Mouse (Mus musculus) limb, embryonic 10.5 days (tissue): ENCODE results near the gene Rpa3. TPM values are rescaled to one million over a fixed set of nuclear protein-coding genes. Genes with fewer than 3 reads are reported as not detected.

Experiments used
- DNase-seq: peaks from one replicate; pipeline ENCODE4 v3.0.0-alpha.2; 2017; ENCODE audit warnings: low spot score
- H3K27ac ChIP-seq: fragments of 300-500 bp; sonication (generic); 2 replicates; pipeline ENCODE4 v1.5.1; 2016; ENCODE audit warnings: mild to moderate bottlenecking
- H3K27me3 ChIP-seq: fragments of 300-500 bp; sonication (generic); 2 replicates; pipeline ENCODE4 v1.6.1; 2016; ENCODE audit warnings: low read depth, mild to moderate bottlenecking; ENCODE audit not compliant: poor library complexity, severe bottlenecking
- H3K36me3 ChIP-seq: fragments of 300-500 bp; sonication (generic); 2 replicates; pipeline ENCODE4 v1.6.1; 2016; ENCODE audit warnings: mild to moderate bottlenecking, moderate library complexity
- H3K4me1 ChIP-seq: fragments of 300-500 bp; sonication (generic); 2 replicates; pipeline ENCODE4 v1.6.1; 2016
- H3K4me3 ChIP-seq: fragments of 300-500 bp; sonication (generic); 2 replicates; pipeline ENCODE4 v1.5.1; 2016; ENCODE audit warnings: mild to moderate bottlenecking, moderate library complexity
- H3K9me3 ChIP-seq: fragments of 300-500 bp; sonication (generic); replicated peaks from 2 replicates; pipeline ENCODE4 v1.6.1; 2016; ENCODE audit warnings: mild to moderate bottlenecking
- WGBS: fragments of 180-500 bp; shearing (Covaris S2); methylation state at CpG from one replicate; pipeline ENCODE4 v1.1.7; 2016; 5-methylcytosine and 5-hydroxymethylcytosine counted together
- polyA plus RNA-seq: library from polyadenylated mRNA; unstranded; fragments of >200 nt; fragmentation: Nextera tagmentation; extraction: Ambion mirVana; gene quantifications from 2 replicates; pipeline ENCODE4 v1.2.1, GENCODE M21; 2016

The Rpa3 gene
- polyA plus RNA-seq, 1 experiment from 2014 or later = 182 TPM

DNA sequence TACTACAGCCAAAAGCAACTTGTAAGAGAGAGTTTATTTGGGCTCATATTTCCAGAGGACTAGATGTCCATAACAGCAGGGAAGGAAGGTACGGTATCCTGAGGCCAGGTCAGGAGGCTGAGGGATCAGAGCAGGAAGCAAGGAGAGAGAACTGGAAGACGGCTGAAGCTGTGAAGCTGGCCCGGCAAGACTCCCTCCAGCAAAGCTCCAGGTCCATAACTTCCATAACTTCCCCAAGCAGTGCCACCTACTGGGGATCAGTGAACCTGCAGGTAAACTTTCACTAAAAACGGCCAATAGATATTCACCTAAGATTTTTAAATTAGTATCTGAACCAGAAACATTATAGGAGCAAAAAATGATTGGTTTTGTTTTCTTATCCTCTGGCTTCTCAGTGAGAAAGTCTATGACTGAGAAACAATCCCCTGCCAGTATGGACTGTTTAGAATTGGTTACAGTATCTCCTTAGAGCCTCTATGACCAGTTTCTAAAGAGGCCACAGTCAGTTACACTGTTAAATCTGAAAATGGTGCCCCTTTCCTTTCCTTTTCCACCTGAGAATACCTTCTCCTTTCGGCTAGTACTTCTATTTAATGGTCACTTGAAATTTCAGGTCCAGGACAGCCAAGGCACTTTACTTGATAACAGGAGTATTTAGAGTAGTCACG lies 15.5 kb upstream of the Rpa3 start:
- no peak overlapping the region for H3K4me3 ChIP-seq
- 0 out of 2 replicates have a peak, but pooled peaks cover 5% of the 10 kb centered on the region for H3K36me3 ChIP-seq
- WGBS = 33% methylated on average over 6 of the region's 6 CpGs
- H3K9me3 ChIP-seq = no peaks in the 10 kb centered on the region
- H3K27ac ChIP-seq = no peak overlapping the region
- no peaks in the 10 kb centered on the region for H3K4me1 ChIP-seq
- H3K27me3 ChIP-seq = no peaks in the 10 kb centered on the region
- DNase-seq = peak; percentile 59

- no peaks in the 10 kb centered on the region for H3K4me1 ChIP-seq
- no peaks in the 10 kb centered on the region for H3K9me3 ChIP-seq
- 96% methylated on average over 3 of the region's 3 CpGs for WGBS
- no peak overlapping the region for H3K4me3 ChIP-seq
- no peak overlapping the region for H3K27ac ChIP-seq
- H3K36me3 ChIP-seq = 0 out of 2 replicates have a peak, but pooled peaks cover 5% of the 10 kb centered on the region
- no peak for DNase-seq
- H3K27me3 ChIP-seq = no peaks in the 10 kb centered on the region
Measured at GRCm38 (mm10) chr6:8271047-8271446, 12.1 kb upstream of the Rpa3 start.

DNA sequence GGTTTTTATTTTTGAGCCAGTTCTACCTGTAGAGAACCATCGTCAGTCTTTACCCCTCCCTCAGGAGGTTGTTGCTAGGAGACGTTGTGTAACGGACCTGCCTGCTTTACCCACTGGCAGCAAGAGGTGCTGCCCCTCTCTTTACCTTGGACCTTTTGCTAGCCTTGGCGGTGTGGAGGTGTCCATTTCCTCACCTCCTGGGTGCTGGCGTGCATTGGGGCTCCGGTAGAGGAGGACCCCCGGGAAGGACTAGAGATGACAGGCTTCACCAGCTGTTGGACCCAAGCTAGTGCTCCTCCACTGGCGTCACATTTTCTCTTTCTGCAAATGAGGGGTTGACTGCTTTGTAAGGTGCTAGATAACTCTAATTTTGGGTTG lies 683 bp upstream of the Rpa3 start:
- peaks cover 17% of the 10 kb centered on the region for H3K36me3 ChIP-seq
- H3K4me3 ChIP-seq = peak overlapping the region; percentile 66
- no peaks in the 10 kb centered on the region for H3K27me3 ChIP-seq
- H3K27ac ChIP-seq = peak overlapping the region; percentile 86
- 0% methylated on average over 8 of the region's 8 CpGs for WGBS
- no peak for DNase-seq
- H3K9me3 ChIP-seq = no peaks in the 10 kb centered on the region
- H3K4me1 ChIP-seq = peaks cover 13% of the 10 kb centered on the region

- peak overlapping the region; percentile 86 for H3K27ac ChIP-seq
- H3K4me3 ChIP-seq = peak overlapping the region; percentile 66
- no peak for DNase-seq
- peaks cover 29% of the 10 kb centered on the region for H3K36me3 ChIP-seq
- peaks cover 13% of the 10 kb centered on the region for H3K4me1 ChIP-seq
- 13% methylated on average over 6 of the region's 6 CpGs for whole genome bisulfite sequencing
- H3K27me3 ChIP-seq = no peaks in the 10 kb centered on the region
- H3K9me3 ChIP-seq = no peaks in the 10 kb centered on the region
Measured at GRCm38 (mm10) chr6:8258316-8258715, 657 bp downstream of the Rpa3 start.

GRCm38 (mm10) chr6:8228596-8228995 lies 30.4 kb downstream of the Rpa3 start:
- DNase-seq = no peak
- peaks cover 58% of the 10 kb centered on the region for H3K36me3 ChIP-seq
- H3K27me3 ChIP-seq = no peaks in the 10 kb centered on the region
- no peak overlapping the region for H3K27ac ChIP-seq
- no peak overlapping the region for H3K4me3 ChIP-seq
- H3K9me3 ChIP-seq = no peaks in the 10 kb centered on the region
- WGBS = 93% methylated on average over 3 of the region's 3 CpGs
- H3K4me1 ChIP-seq = no peaks in the 10 kb centered on the region

DNA sequence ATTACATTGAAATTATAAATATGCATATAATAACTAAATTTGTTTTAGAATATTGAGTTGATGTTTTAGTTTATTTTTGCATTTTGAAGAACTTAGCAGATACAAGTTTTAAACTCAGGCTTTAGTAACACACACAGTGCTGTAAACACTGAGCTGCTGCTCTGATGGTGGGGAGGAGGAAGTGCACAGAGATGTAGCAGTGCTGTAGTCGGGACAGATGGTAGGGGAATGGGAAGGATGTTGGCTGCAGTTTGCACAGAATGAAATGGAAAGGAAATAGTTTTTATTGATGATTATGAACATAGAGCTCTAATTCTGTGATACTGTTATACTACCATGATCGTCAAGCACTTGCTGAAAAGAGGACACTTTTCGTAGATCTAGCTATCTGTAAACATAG lies 31.9 kb downstream of the Rpa3 start:
- no peak overlapping the region for H3K27ac ChIP-seq
- H3K4me1 ChIP-seq = no peaks in the 10 kb centered on the region
- WGBS = 88% methylated on average over 3 of the region's 3 CpGs
- no peaks in the 10 kb centered on the region for H3K9me3 ChIP-seq
- peaks cover 47% of the 10 kb centered on the region for H3K36me3 ChIP-seq
- H3K4me3 ChIP-seq = no peak overlapping the region
- DNase-seq = no peak
- no peaks in the 10 kb centered on the region for H3K27me3 ChIP-seq

DNA sequence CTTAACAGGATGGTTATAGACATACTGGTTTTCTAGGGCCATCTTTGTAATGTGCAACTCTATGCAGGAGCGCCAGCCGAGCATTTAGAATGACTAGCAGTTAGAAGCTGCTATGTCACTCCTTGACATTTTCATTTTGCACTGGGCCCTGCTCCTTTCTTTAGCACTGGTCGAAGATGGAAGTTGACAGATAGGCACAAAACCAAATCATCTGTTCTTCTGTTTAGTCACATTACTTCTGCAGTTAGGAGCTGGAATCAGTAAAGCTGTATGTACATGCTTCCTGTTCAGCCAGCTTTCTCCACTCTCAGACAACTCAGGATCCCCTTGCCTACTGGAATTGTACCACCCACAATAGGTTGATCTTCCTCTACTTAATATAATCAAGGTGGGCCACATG lies 48.3 kb downstream of the Rpa3 start:
- DNase-seq = no peak
- Histone ChIP-seq H3K36me3 (peaks cover 33% of the 10 kb centered on the region), H3K4me3 (peak overlapping the region; percentile 86; the same call in 1 of the 2 replicates), H3K27ac (no peak overlapping the region), H3K4me1 (peaks cover 12% of the 10 kb centered on the region), H3K9me3 (no peaks in the 10 kb centered on the region), H3K27me3 (no peaks in the 10 kb centered on the region)
- 95% methylated on average over 3 of the region's 3 CpGs for WGBS

GRCm38 (mm10) chr6:8209866-8210186 lies 49.1 kb downstream of the Rpa3 start:
- peak overlapping the region; percentile 98 for H3K27ac ChIP-seq
- no peaks in the 10 kb centered on the region for H3K9me3 ChIP-seq
- no peak for DNase-seq
- H3K4me3 ChIP-seq = peak overlapping the region; percentile 86
- H3K4me1 ChIP-seq = peaks cover 12% of the 10 kb centered on the region
- 13% methylated on average over 10 of the region's 10 CpGs for WGBS
- H3K36me3 ChIP-seq = peaks cover 25% of the 10 kb centered on the region
- no peaks in the 10 kb centered on the region for H3K27me3 ChIP-seq

GRCm38 (mm10) chr6:8209047-8209865 lies 49.7 kb downstream of the Rpa3 start, which contains the start of gene Mios:
TSS of gene Mios (plus strand) at chr6:8209222.
- Histone ChIP-seq H3K36me3 (peaks cover 20% of the 10 kb centered on the region), H3K9me3 (no peaks in the 10 kb centered on the region)
- WGBS = under 1% methylated on average over 90 of the region's 90 CpGs

More at GRCm38 (mm10) chr6:8209047-8209865, 49.7 kb downstream of the Rpa3 start, which contains the start of gene Mios:
- peak within 1 kb of the TSS; percentile 98 for H3K27ac ChIP-seq
- peak; percentile 94 for DNase-seq
- H3K4me3 ChIP-seq = peak within 1 kb of the TSS; percentile 86
- peaks cover 12% of the 10 kb centered on the region for H3K4me1 ChIP-seq
- H3K27me3 ChIP-seq = no peaks in the 10 kb centered on the region

Other genes starting within 250 kb of the Rpa3 start
- 0.08 and 0.15 TPM in 2 replicates for gene Col28a1, start 66.6 kb downstream of the Rpa3 start, polyA plus RNA-seq
- 24.1 and 31.3 TPM in 2 replicates for gene Mios, start 50.0 kb downstream of the Rpa3 start, polyA plus RNA-seq
- gene Umad1, start 115 bp upstream of the Rpa3 start, polyA plus RNA-seq = 14.4 and 15.3 TPM in 2 replicates
- 9.8 and 16.2 TPM in 2 replicates for gene Gm45062, start 277 bp upstream of the Rpa3 start, polyA plus RNA-seq